Mouse (Mus musculus) T-helper 1 cell (primary cell): Measurements from ENCODE around the gene Hist1h3i.
"Not testable (repeated sequence)": the region's sequence is repeated elsewhere in the genome, so short reads cannot be mapped to it uniquely, and the experiment has no call there.

Source experiments
- in situ Hi-C: fragments of 300-600 bp; cut with MboI, MseI; formaldehyde crosslinking; loops from one replicate; pipeline ENCODE4 v1.15.1; 2025; ENCODE audit warnings: high pct_unique_total_duplicates

The Hist1h3i gene

GRCm38 (mm10) chr13:21783255-21783617 is at the start of gene Hist1h3i:
Gene Hist1h3i (minus strand): TSS chr13:21783370.
- in situ Hi-C loops = loop anchor here (5.0 to 25.0 kb wide), 2 partner anchors 46 to 1979 kb away; partner anchors contain the start of genes Hist1h1a, Hist1h2ab, Hist1h3a and Hist1h3b

GRCm38 (mm10) chr13:21831418-21832394 is 48.5 kb upstream of the Hist1h3i start, which contains the start of gene Hist1h4n:
Gene Hist1h4n (minus strand): TSS chr13:21832196.
- in situ Hi-C loops = loop anchor here (5.0 kb wide), 1 partner anchor 211 kb away; the partner anchor contains the start of genes Hist1h2ag, Hist1h2bj and Hist1h4i

GRCm38 (mm10) chr13:21830344-21830743 is 47.2 kb upstream of the Hist1h3i start:
- in situ Hi-C loops = loop anchor here (5.0 kb wide), 1 partner anchor 212 kb away; the partner anchor contains the start of genes Hist1h2ag, Hist1h2bj and Hist1h4i

GRCm38 (mm10) chr13:21828511-21828910 is 45.3 kb upstream of the Hist1h3i start:
- in situ Hi-C loops = loop anchor here (10.0 kb wide), 1 partner anchor 906 kb away; no protein-coding TSS in a partner anchor

- in situ Hi-C loops = loop anchor here (10.0 kb wide), 1 partner anchor 915 kb away; no protein-coding TSS in a partner anchor
These were observed 37.1 kb upstream of the Hist1h3i start for GRCm38 (mm10) chr13:21820082-21820890.

- in situ Hi-C loops = not testable (repeated sequence)
These were observed 28.9 kb upstream of the Hist1h3i start for GRCm38 (mm10) chr13:21812092-21812491.

GRCm38 (mm10) chr13:21811539-21811938 is 28.4 kb upstream of the Hist1h3i start, which contains the start of gene Hist1h4m:
Gene Hist1h4m (plus strand): TSS chr13:21811746.
- in situ Hi-C loops = not testable (repeated sequence)

- in situ Hi-C loops = not testable (repeated sequence)
These were observed 27.9 kb upstream of the Hist1h3i start for GRCm38 (mm10) chr13:21811074-21811473.

- in situ Hi-C loops = not testable (repeated sequence)
These were observed 26.9 kb upstream of the Hist1h3i start, which contains the start of the genes Hist1h2bq and Hist1h2ao for GRCm38 (mm10) chr13:21810073-21810472. Gene Hist1h2bq (minus strand): TSS chr13:21810197. Gene Hist1h2ao (plus strand): TSS chr13:21810465.

- in situ Hi-C loops = not testable (repeated sequence)
These were observed 19.9 kb upstream of the Hist1h3i start for GRCm38 (mm10) chr13:21803058-21803457.

GRCm38 (mm10) chr13:21797163-21797562 is 14.0 kb upstream of the Hist1h3i start:
- in situ Hi-C loops = loop anchor here (5.0 to 25.0 kb wide), 2 partner anchors 50 to 1965 kb away; partner anchors contain the start of genes Hist1h1a, Hist1h2ab, Hist1h3a and Hist1h3b

GRCm38 (mm10) chr13:21795584-21795983 is 12.4 kb upstream of the Hist1h3i start:
- in situ Hi-C loops = loop anchor here (5.0 to 25.0 kb wide), 2 partner anchors 52 to 1967 kb away; partner anchors contain the start of genes Hist1h1a, Hist1h2ab, Hist1h3a and Hist1h3b

- in situ Hi-C loops = loop anchor here (25.0 kb wide), 1 partner anchor 1972 kb away; the partner anchor contains the start of genes Hist1h1a, Hist1h2ab, Hist1h3a and Hist1h3b
These were observed 7.6 kb upstream of the Hist1h3i start for GRCm38 (mm10) chr13:21790601-21791283.

GRCm38 (mm10) chr13:21789925-21790324 is 6.8 kb upstream of the Hist1h3i start:
- in situ Hi-C loops = loop anchor here (25.0 kb wide), 1 partner anchor 1972 kb away; the partner anchor contains the start of genes Hist1h1a, Hist1h2ab, Hist1h3a and Hist1h3b

GRCm38 (mm10) chr13:21787760-21788593 is 4.8 kb upstream of the Hist1h3i start:
- in situ Hi-C loops = loop anchor here (25.0 kb wide), 1 partner anchor 1974 kb away; the partner anchor contains the start of genes Hist1h1a, Hist1h2ab, Hist1h3a and Hist1h3b

- in situ Hi-C loops = loop anchor here (25.0 kb wide), 1 partner anchor 1975 kb away; the partner anchor contains the start of genes Hist1h1a, Hist1h2ab, Hist1h3a and Hist1h3b
These were observed 3.9 kb upstream of the Hist1h3i start, which contains the start of the genes Hist1h2an and Hist1h2bp for GRCm38 (mm10) chr13:21786899-21787629. Gene Hist1h2an (minus strand): TSS chr13:21787218. Gene Hist1h2bp (plus strand): TSS chr13:21787461.

GRCm38 (mm10) chr13:21786189-21786898 is 3.2 kb upstream of the Hist1h3i start:
- in situ Hi-C loops = loop anchor here (25.0 kb wide), 1 partner anchor 1976 kb away; the partner anchor contains the start of genes Hist1h1a, Hist1h2ab, Hist1h3a and Hist1h3b
